Mouse (Mus musculus) right cerebral cortex, postnatal 25 days (tissue): ENCODE data around the gene Wipf3.
A peak's percentile ranks its signal among the peaks of the same experiment; 100 is the strongest.

Experiments
- DNase-seq: peaks from one replicate; pipeline ENCODE4 v3.0.0; 2022

Wipf3 gene

GRCm38 (mm10) chr6:54478646-54479324 lies 49.4 kb downstream of the Wipf3 start:
- DNase-seq: no peak

- DNase-seq: no peak
Observed at GRCm38 (mm10) chr6:54481390-54482112, 52.1 kb downstream of the Wipf3 start.

- no peak for DNase-seq
Observed at GRCm38 (mm10) chr6:54485000-54485399, 55.6 kb downstream of the Wipf3 start.

GRCm38 (mm10) chr6:54485435-54485901 lies 56.1 kb downstream of the Wipf3 start:
- DNase-seq: no peak

- DNase-seq: no peak
Observed at GRCm38 (mm10) chr6:54485973-54486569, 56.7 kb downstream of the Wipf3 start.

- DNase-seq: no peak
Observed at GRCm38 (mm10) chr6:54491074-54491473, 61.7 kb downstream of the Wipf3 start.

GRCm38 (mm10) chr6:54494097-54494496 lies 64.7 kb downstream of the Wipf3 start:
- no peak for DNase-seq

GRCm38 (mm10) chr6:54494612-54495398 lies 65.4 kb downstream of the Wipf3 start:
- DNase-seq: no peak

- no peak for DNase-seq
Observed at GRCm38 (mm10) chr6:54496214-54496613, 66.8 kb downstream of the Wipf3 start.

GRCm38 (mm10) chr6:54502661-54503115 lies 73.3 kb downstream of the Wipf3 start:
- no peak for DNase-seq

GRCm38 (mm10) chr6:54506318-54506717 lies 76.9 kb downstream of the Wipf3 start:
- no peak for DNase-seq

- peak; percentile 54 for DNase-seq
Observed at GRCm38 (mm10) chr6:54507002-54507401, 77.6 kb downstream of the Wipf3 start.

GRCm38 (mm10) chr6:54507808-54508207 lies 78.4 kb downstream of the Wipf3 start:
- no peak for DNase-seq

GRCm38 (mm10) chr6:54508256-54508793 lies 78.9 kb downstream of the Wipf3 start:
- DNase-seq: no peak

- DNase-seq: no peak
Observed at GRCm38 (mm10) chr6:54509264-54509663, 79.9 kb downstream of the Wipf3 start.

GRCm38 (mm10) chr6:54512256-54512655 lies 82.9 kb downstream of the Wipf3 start:
- no peak for DNase-seq

GRCm38 (mm10) chr6:54516512-54517134 lies 87.2 kb downstream of the Wipf3 start:
- no peak for DNase-seq

- DNase-seq: no peak
Observed at GRCm38 (mm10) chr6:54518758-54519157, 89.4 kb downstream of the Wipf3 start.

GRCm38 (mm10) chr6:54528666-54529065 lies 99.3 kb downstream of the Wipf3 start:
- no peak for DNase-seq

- no peak for DNase-seq
Observed at GRCm38 (mm10) chr6:54530182-54530581, 100.8 kb downstream of the Wipf3 start.

- DNase-seq: no peak
Observed at GRCm38 (mm10) chr6:54531048-54531481, 101.7 kb downstream of the Wipf3 start.

- DNase-seq: no peak
Observed at GRCm38 (mm10) chr6:54535485-54535884, 106.1 kb downstream of the Wipf3 start.
